Mouse (Mus musculus): ENCODE results near the gene Uap1l1.

Gene Uap1l1

DNA sequence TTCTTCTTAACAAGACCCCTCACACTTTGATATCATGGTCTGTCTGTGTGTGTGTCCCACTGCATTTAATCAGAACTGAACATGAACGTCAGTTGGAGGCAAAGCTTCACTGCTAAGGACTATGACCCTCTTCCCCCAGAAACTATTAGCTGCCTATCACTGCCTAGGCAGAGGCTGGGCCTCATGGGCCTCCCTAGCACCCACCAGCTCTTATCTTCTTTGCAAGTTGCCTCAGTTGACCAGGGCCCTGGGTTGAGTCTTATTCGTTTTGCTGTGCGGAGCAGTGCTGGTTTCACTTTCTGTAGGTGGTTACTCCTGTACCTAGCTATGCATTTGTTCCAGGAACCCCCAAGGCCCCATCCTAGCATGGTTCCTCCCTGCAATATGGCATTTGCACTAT is 4.5 kb upstream of the Uap1l1 start:
- no peak for DNase-seq

GRCm38 (mm10) chr2:25364761-25365090 is 756 bp downstream of the Uap1l1 start:
- DNase-seq: no peak

- no peak for DNase-seq
These were observed 1.2 kb downstream of the Uap1l1 start for GRCm38 (mm10) chr2:25364313-25364712.

- no peak for DNase-seq
These were observed 1.9 kb downstream of the Uap1l1 start for GRCm38 (mm10) chr2:25363478-25364178.

GRCm38 (mm10) chr2:25359848-25360247 is 5.6 kb downstream of the Uap1l1 start:
- no peak for DNase-seq

GRCm38 (mm10) chr2:25356208-25357079 is 9.0 kb downstream of the Uap1l1 start, which contains the start of gene Dpp7:
Dpp7 (minus strand) TSS chr2:25356359.
- DNase-seq: peak; percentile 91

DNA sequence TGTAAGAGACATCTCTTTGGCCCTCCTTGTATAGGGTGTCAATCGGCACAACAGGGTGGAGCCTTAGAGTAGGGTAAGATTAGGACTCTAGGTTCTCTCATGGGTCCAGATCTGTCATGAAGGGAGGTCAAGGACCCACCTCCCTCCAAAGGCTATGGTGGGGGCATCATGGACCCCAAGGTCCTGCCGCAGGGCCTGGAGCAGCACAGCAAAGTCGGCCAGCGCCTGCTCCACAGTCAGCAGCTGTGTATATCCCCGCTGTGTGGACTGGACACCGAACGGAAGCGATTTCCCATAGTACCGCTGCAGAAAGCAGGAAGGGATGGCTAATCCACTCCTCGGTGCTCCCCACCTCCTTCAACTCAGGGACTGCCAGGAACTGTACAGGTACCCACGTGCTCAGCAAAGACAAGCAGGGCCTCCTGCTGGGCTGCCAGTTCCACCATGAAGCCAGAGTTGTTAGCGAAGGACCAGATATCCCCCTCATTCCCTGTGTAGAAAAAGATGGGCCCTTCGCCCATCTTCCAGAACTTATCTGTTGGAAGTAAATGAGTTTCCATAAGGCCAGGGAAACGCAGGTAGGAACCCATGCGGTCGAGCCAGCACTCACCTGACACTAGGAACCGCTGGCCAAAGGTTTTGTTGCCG is 9.9 kb downstream of the Uap1l1 start:
- no peak for DNase-seq

- DNase-seq: no peak
These were observed 11.3 kb downstream of the Uap1l1 start for GRCm38 (mm10) chr2:25354211-25354610.

DNA sequence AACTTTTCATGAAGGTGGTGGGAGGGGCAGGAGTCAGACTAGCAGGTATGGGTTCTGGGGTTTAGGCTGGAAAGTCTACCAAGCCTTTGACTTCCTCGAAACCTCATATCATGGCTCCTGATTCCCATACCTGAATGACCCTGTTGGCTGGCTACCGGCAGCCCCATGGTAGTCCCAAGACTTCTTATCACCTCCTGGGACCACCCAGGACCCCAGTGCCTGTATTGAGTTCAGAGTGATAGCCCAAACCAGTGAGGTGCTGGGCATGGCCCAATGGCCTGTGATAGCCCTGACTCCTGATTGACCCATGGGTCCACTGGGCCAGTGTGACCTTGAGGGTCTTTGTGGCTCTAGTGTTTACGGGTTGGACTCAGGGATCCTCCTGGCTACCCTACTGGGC is 14.8 kb downstream of the Uap1l1 start:
- DNase-seq: no peak

DNA sequence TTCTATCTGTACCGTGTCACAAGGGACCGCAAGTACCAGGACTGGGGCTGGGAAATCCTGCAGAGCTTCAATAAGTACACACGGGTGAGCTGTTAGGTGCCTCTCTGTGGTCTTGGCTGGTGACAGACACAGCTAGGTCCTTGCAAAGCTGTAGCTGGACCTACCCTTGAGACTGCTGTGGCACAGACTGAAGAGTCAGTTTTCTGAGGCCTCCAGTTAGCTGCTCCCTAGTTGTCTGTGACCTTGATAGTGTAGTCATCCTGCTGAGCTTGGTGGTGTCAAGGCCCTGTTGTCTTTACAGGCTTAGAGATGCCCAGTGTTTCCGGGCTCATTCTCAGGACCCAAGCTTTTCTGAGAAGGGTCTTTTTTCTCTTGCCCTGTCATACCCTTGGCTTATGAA is 16.0 kb downstream of the Uap1l1 start:
- no peak for DNase-seq

DNA sequence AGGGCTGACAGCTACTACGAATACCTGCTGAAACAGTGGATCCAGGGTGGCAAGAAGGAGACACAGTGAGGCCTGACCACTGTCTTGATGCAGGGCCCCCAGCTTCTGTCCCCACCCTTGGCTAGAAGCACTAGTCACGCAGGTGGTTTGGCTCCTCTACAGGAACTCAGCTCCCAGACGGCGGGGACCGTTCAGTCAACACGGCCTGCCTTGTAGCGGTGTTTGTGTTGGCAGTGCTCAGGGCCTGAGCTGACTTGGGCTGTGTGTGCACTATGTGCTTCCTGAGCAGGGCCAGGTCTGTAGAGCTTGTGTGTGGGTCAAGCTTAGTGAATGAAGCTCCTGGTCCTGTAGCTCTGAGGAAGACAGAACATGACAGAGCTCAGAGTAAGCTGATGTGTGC is 17.3 kb downstream of the Uap1l1 start:
- no peak for DNase-seq

DNA sequence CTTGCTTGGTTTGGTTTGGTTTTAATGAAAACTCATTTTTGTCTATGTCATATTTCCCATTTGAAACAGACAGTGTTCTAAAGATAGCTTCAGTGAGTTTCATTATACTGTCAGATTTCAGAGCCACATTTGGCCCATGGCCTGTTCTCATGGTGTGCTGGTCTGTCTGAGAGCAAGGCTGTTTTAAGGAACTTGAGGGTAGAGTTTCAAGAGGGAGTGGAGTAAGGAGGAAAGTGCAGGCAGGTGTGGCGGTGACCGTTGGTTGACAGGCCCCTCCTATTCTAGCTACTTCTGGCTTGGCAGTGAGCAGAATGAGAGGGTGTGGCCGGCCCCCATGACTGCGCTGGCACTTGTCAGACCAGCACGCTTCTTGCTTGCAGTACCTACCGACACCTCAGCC is 27.2 kb downstream of the Uap1l1 start:
- DNase-seq: no peak

DNA sequence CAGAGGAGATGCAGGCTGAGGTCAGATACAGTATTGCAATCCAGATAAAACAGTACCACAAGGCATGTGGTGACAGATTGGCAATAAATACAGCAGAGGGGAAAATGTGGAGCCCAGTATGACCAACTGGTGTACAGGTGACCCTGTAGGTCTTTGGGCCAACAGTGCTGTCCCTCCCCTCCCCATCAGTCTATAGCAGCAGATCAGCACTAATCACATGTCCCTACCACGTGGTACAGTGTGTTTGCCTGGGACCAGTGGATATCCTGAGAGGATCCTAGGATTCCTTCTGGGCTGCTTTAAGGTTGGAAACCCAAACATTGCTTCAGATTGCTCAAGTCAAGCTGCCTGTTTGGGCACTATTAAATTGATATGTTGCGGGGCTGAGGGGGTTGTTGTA is 31.9 kb downstream of the Uap1l1 start:
- DNase-seq: no peak

GRCm38 (mm10) chr2:25332286-25333160 is 33.0 kb downstream of the Uap1l1 start, which contains the start of gene Man1b1:
Man1b1 (plus strand) TSS chr2:25332338.
- DNase-seq: peak; percentile 99

DNA sequence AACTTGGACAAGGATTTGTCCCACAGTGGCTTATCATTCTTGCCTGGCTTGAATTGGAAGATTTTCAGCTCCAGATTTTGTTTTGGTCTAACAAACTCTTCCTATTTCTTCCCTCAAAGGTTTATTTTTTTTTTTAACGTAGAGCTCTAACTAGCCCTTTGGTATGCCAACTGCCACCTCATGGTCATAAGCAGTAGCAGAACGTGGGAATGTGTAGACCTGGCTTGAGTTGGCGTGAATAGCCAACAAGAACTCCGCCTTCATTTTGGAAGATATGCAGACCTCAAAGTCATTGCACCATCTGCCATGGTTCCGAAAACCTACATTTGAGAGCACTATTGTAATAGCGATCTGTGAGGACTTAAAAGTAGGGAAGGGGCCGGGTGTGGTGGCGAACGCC is 34.0 kb downstream of the Uap1l1 start:
- DNase-seq: no peak

GRCm38 (mm10) chr2:25328440-25328839 is 37.0 kb downstream of the Uap1l1 start:
- DNase-seq: peak; percentile 75

GRCm38 (mm10) chr2:25326036-25326435 is 39.4 kb downstream of the Uap1l1 start:
- DNase-seq: no peak

- no peak for DNase-seq
These were observed 45.4 kb downstream of the Uap1l1 start for GRCm38 (mm10) chr2:25320084-25320483.

DNA sequence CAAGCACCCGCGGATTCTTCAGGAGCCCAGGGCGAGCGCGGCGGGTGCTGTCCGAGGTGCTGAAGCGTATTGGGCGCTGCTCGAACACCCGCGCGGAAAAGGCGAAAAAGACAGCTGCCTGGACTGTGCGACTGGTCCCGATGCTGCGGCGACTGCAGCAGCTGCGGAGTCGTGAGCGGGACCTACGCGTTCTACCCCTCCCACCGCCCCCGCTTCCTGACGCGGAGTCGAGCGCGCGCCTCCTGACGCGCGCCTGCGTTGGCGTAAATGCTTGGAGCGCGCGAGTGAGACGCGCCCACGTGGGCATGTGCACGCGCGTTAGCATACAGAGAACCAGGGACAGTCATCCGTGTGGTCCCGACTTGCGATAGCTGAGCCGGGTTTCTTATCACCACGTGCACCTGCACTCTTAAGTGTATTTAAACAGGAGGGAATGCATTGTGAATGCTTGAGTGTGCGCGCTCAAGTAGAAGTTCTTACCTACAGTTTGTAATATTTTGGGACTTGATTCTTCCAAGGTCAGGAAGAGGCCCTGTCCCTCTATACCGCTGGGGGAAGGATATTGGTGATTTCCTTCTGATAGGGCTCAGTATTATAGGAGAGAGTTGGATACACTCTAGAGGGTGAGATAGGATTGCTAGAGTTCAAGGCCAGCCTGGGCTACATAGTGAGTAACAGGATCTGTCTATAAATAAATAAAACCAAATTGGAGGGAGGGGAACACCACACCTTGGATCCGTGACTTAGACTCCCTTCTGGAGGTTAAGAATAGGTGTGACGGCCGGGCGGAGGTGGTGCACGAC is 46.3 kb downstream of the Uap1l1 start, which contains the start of gene Grin1:
Gene Grin1 (minus strand): TSS at position 217 of the 803 bp plus-strand sequence.
- DNase-seq: peak; percentile 90

GRCm38 (mm10) chr2:25318119-25318966 is 47.1 kb downstream of the Uap1l1 start:
- DNase-seq: peak; percentile 9

- DNase-seq: no peak
These were observed 54.0 kb downstream of the Uap1l1 start for GRCm38 (mm10) chr2:25311491-25311891.

All from retina, postnatal 1 day (tissue).